Mouse (Mus musculus) testis, postnatal 10 days (tissue): ENCODE measurements around the gene Bola3.

Experiments used
- DNase-seq: peaks from one replicate; pipeline ENCODE4 v3.0.0; 2021; ENCODE audit warnings: low spot score

Bola3 gene

DNA sequence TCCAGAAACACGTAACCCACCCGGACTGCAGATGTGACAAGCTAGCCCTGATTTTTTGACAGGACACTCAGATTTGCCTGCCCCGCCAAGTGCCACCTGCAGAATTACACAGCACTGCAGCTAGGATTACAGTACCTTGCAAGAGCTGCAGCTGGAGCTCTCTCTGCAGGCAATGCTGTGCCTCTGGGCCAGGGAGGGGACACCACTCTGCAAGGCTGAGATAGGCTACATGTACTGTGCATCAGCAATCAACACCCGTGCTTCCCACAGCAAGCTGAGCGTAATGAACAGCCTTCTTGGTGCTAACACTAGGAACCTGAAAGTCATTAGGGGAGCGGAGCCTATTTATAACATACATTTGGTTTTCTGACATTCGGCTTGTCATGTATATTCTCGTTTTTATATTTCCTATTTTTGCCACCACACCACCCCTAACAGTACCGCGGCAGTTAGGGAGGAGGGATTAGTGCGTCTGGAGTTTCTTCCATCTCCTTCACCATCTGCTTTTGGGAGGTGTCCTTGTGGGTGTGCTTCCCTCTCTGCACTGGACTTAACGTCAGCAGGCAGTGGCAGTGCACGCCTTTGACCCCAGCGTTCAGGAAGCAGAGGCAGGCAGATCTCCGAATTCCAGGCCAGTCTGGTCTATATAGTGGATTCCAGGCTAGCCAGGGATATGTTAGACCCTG lies 46.7 kb downstream of the Bola3 start:
- no peak for DNase-seq

DNA sequence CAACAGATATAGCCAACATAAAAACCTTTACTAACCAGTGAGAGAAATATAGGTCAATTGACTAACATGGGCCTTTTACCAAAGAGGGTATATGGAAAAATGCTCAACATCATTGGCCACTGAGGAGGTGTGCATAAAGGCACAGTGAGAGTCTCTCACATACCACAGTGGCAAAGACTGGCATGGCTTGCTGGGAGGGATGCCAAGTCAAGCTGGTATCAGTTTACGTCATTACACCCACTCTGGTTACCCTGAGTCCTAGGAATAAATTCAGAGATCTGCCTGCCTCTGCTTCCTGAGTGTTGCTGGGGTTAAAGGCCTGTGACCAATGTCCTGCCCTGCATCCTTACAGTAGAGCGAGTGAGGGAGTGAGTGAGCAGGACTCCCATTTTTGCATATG lies 47.8 kb downstream of the Bola3 start:
- no peak for DNase-seq

DNA sequence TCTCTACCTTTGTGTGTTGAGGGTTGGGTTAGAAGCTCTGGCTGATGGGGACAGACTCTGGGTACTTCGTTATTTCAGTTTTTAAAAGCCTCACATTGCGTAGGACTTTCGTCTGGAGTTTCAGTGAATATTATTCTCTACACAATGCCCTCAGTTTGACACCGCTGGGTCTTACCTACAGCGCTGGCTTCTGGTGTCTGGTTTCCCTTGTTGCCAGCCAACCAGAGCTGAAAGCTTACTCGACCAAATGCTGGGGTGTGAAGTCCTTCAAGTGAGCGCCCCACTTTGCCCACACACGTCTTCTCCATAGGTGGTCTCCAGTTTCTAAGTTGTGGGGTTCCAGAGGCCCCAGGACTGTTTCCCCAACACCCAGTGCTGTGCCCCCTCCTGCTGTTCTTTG lies 48.8 kb downstream of the Bola3 start:
- DNase-seq: no peak

DNA sequence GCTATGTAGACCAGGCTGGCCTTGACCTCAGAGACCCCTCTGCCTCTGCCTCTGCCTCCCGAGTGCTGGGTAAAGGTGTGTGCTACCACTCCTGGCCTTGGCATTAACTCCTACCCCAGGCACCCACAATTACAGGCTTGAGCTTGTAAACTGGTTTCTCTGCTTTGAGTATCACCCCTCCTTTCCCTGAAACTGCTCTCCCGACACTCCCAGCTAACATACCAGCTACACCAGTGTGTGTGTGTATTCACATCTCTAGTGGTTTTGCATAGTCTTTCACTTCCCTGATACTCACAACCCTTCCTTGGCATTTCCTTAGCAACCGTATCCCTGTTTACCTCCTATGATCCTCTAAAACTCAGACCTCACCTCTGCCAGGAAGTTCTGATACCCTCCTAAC lies 50.8 kb downstream of the Bola3 start:
- DNase-seq: no peak

DNA sequence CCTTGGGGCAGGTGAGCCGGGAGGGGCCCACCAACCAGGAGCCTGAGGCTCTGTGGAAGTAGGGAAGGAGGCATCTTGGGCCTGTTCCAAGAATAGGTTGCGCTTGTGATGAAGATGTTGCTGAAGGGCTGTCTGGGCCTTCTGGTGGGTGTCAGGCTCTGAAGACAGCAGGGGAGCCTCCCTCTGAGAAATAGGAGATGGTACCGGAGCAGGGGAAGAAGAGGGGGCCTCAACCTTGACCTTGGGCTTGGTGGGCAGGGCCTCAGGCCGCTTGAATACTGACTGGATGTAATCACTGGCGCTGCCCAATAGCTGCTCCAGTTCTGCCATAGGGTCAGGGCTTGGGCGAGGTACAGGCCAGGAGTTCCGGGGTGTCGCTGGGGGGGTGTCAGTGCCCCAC lies 54.5 kb downstream of the Bola3 start:
- no peak for DNase-seq

DNA sequence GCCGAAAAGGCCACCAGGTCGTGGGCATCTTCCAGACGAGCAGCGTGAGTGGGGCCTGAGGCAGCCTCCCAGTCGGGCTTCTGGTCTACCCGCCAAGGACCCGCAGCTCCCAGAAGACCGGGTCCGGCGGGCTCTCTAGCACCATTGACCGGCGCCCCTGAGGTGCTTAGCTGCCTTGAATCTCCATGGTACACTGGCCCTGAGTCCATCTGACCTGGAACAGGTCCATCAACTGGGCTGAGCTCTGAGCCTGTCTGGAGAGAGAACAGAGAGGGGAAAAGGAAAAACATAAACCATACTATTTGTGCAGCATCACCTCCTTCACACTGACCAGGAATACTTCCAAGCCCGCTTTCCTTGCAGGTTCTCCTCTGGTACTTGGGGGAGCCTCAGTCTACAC lies 55.6 kb downstream of the Bola3 start:
- DNase-seq: no peak

DNA sequence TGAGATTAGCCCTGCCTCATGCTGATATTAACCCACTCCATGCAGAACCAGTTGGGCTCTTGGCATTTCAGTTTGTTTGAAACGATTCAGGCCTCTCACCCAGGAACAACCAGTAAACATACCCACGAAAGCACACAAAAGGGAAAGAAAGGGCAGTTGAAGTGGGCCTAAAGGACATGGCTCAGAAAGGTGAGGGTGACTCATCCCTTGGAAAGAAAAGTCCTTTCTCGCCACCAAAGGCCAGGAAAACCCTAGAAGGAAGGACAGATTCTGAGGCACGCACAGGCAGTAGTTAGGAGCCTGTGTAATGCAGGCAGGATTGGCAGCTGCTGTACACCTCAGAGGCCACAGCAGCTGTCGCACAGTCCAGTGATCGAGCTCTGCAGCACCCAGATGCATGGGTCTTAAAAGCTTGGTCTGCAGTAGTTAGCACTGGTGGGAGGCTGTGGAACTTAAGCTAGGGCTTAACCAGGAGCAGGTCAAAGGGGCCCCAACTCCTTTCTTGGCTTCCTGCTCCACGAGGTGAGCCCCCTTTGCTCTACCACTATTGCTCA lies 56.6 kb downstream of the Bola3 start:
- DNase-seq: no peak

DNA sequence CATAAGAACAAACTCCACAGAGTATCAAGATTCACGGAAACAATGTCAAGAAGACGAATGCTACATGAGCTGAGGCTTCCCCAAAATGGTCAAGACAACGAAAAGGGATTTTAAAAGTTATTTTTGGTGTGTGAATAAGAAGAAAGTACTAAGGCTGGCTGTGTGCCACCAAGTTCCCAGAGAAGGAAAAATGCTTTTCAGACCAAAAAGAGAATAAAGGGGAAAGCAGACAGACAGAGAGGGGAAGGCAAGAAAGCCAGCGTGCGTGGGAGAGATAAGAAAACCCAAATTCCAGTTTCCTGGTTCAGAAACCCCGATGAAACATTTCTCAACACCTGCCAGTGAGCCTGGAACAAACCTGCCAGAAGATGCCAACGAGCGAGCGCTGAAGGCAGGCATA lies 59.6 kb downstream of the Bola3 start:
- peak; percentile 64 for DNase-seq
